Mouse (Mus musculus): ENCODE data around the gene Fbxw9. TPM values are rescaled to one million over a fixed set of nuclear protein-coding genes. Genes with fewer than 3 reads are reported as not detected.

Fbxw9 gene
- polyA plus RNA-seq, 1 experiment = 28.8 TPM

DNA sequence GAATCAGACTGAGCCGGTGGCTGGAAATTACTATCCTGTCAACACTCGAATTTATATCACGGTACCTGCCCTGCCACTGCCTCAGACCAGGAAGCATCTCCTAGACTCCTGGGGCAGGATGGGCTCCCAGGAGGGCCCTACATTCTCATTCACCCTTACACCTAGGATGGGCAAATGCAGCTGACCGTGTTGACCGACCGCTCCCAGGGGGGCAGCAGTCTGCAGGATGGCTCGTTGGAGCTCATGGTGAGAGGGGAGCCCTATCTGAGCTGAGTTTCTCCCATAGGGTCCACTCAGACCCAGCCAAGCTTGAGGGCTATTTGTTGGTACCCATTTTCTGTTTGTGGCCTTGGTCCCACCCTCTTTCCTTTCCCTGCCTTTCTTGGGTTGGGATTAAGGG, 35.7 kb downstream of the Fbxw9 start:
- TF ChIP-seq CTCF (IDR thresholded peaks at IDR 0.05; ENCODE audit: borderline replicate concordance, insufficient read depth, low read length) = no peak
- TF ChIP-seq POLR2A (IDR thresholded peaks at IDR 0.05; ENCODE audit: low read depth, low read length) = no peak
- no peak overlapping the region for H3K27ac ChIP-seq (ENCODE audit: insufficient read depth, low read length)
- no peak overlapping the region for H3K4me3 ChIP-seq (ENCODE audit: insufficient read depth, low read length)
- H3K4me1 ChIP-seq (ENCODE audit: control insufficient read depth, insufficient read depth, low read length) = no peaks in the 10 kb centered on the region

DNA sequence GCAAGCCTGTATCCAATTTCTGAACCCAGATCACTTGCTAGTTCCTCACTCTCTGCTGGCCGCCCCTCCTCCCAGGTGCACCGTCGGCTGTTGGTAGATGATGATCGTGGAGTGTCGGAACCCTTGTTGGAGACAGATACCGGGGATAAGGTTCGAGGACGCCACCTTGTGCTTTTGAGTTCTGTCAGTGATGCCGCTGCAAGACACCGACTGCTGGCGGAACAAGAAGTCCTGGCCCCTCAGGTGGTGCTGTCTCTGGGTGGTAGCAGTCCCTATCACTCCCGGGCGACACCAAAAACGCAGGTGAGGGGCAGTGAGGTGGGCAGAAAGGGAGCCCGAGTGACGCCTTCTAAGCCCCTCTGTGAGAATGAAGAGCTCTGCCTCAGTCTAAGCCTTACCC, 36.3 kb downstream of the Fbxw9 start:
- H3K4me3 ChIP-seq (ENCODE audit: insufficient read depth, low read length) = no peak overlapping the region
- no peak overlapping the region for H3K27ac ChIP-seq (ENCODE audit: insufficient read depth, low read length)
- H3K4me1 ChIP-seq (ENCODE audit: control insufficient read depth, insufficient read depth, low read length) = no peaks in the 10 kb centered on the region
- TF ChIP-seq POLR2A (IDR thresholded peaks at IDR 0.05; ENCODE audit: low read depth, low read length) = no peak
- no peak for TF ChIP-seq CTCF (IDR thresholded peaks at IDR 0.05; ENCODE audit: borderline replicate concordance, insufficient read depth, low read length)

DNA sequence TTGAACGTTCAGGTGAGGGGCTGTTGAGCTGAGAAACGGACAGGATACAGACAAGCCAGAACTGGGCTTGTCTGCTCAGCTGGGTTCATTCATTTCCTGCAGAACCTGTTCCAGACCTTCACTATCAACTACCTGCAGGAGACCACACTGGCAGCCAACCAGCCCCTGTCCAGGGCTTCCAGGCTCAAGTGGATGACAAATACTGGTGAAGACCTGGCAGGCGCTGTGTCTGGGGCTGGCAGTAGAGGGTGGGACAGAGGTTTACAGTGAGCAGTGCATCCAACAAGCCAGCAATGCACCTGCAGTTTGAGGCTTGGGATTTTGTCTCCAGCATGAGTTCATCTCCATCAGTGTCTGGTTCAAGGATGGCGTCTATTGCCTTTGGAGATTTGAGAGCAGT, 37.0 kb downstream of the Fbxw9 start:
- no peak overlapping the region for H3K4me3 ChIP-seq (ENCODE audit: insufficient read depth, low read length)
- no peak for TF ChIP-seq POLR2A (IDR thresholded peaks at IDR 0.05; ENCODE audit: low read depth, low read length)
- no peak for TF ChIP-seq CTCF (IDR thresholded peaks at IDR 0.05; ENCODE audit: borderline replicate concordance, insufficient read depth, low read length)

DNA sequence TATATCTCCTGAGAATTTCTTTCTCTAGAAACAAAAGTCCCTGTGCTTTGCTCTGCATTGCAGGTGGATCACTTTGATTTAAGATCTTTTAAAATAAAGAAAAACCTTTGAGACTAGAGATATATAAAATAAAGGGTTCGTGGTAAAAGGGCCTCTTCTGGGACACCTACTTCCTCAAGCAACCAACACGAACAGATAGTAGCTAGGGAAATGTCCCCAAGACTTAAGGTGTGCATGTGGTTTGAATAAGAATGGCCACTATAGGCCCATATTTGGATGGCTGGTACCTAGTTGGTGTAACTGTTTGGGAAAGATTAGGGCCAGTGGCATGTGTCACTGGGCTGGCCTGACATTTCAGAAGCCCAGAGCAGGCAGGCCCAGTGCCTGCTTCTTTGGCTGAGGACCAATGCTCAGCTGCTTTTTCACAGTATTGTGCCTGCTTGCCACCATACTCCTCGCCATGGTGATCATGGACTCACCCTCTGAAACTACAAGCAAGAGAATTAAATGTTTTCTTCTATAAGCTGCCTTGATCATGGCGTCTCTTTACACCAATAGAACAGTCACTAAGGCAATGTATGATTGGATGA, 40.3 kb downstream of the Fbxw9 start:
- Histone ChIP-seq H3K27ac (ENCODE audit: insufficient read depth, low read length) (no peak overlapping the region), H3K4me3 (ENCODE audit: insufficient read depth, low read length) (no peak overlapping the region), H3K4me1 (ENCODE audit: control insufficient read depth, insufficient read depth, low read length) (no peaks in the 10 kb centered on the region)
- no peak for TF ChIP-seq POLR2A (IDR thresholded peaks at IDR 0.05; ENCODE audit: low read depth, low read length)
- no peak for TF ChIP-seq CTCF (IDR thresholded peaks at IDR 0.05; ENCODE audit: borderline replicate concordance, insufficient read depth, low read length)

More for the DNA sequence above, 37.0 kb downstream of the Fbxw9 start:
- H3K27ac ChIP-seq (ENCODE audit: insufficient read depth, low read length) = no peak overlapping the region
- H3K4me1 ChIP-seq (ENCODE audit: control insufficient read depth, insufficient read depth, low read length) = no peaks in the 10 kb centered on the region

DNA sequence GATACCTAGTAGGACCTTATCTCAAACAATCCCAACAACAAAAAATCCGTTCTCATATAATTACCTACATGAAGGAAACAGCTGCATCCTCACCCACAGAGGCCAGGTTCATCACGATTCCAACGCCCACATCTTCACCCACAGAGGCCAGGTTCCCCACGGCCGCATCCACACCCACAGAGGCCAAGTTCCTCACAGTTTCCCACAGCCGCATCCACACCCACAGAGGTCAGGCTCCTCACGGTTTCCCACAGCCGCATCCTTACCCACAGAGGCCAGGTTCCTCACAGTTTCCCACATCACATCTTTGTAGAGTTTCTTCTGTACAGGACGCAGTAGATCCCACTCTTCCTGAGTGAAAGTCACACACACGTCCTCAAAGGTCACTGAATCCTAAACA, 53.4 kb downstream of the Fbxw9 start:
- no peak overlapping the region for H3K4me3 ChIP-seq (ENCODE audit: insufficient read depth, low read length)
- H3K4me1 ChIP-seq (ENCODE audit: control insufficient read depth, insufficient read depth, low read length) = no peaks in the 10 kb centered on the region
- H3K27ac ChIP-seq (ENCODE audit: insufficient read depth, low read length) = no peak overlapping the region
- TF ChIP-seq CTCF (IDR thresholded peaks at IDR 0.05; ENCODE audit: borderline replicate concordance, insufficient read depth, low read length) (no peak), POLR2A (IDR thresholded peaks at IDR 0.05; ENCODE audit: low read depth, low read length) (no peak)

DNA sequence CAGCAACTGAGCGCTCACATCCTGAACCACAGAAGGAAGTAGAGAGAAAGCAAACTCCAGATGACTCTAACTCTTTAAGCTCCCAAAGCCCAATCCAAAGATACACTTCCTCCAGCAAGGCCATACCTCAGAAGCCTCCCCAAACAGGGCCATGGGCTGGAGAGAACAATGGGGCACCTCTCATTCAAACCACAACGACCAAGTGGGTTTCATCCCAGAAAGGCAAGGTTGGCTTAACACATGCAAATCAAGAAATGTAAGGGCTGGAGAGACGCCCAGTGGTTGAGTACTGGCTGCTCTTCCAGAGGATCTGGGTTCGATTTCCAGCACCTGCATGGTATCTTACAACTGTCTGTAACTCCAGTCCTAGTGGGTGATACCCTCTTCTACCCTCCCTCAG, 55.6 kb downstream of the Fbxw9 start:
- no peak overlapping the region for H3K27ac ChIP-seq (ENCODE audit: insufficient read depth, low read length)
- H3K4me1 ChIP-seq (ENCODE audit: control insufficient read depth, insufficient read depth, low read length) = no peaks in the 10 kb centered on the region
- H3K4me3 ChIP-seq (ENCODE audit: insufficient read depth, low read length) = no peak overlapping the region
- TF ChIP-seq CTCF (IDR thresholded peaks at IDR 0.05; ENCODE audit: borderline replicate concordance, insufficient read depth, low read length) = no peak
- no peak for TF ChIP-seq POLR2A (IDR thresholded peaks at IDR 0.05; ENCODE audit: low read depth, low read length)

Other genes starting within 250 kb of the Fbxw9 start
- 2.0 and 2.3 TPM in 2 replicates for gene Dand5, start 237.2 kb upstream of the Fbxw9 start, polyA plus RNA-seq (2011; ENCODE audit: insufficient read length, low read depth, missing spikeins)
- gene Gadd45gip1, start 228.5 kb upstream of the Fbxw9 start, polyA plus RNA-seq (2011; ENCODE audit: insufficient read length, low read depth, missing spikeins) = 11.7 and 12.6 TPM in 2 replicates
- 57.6 and 61.7 TPM in 2 replicates for gene Rad23a, start 219.4 kb upstream of the Fbxw9 start, polyA plus RNA-seq (2011; ENCODE audit: insufficient read length, low read depth, missing spikeins)
- 1,122 and 1,201 TPM in 2 replicates for gene Calr, start 213.1 kb upstream of the Fbxw9 start, polyA plus RNA-seq (2011; ENCODE audit: insufficient read length, low read depth, missing spikeins)
- 41.0 and 43.5 TPM in 2 replicates for gene Farsa, start 203.1 kb upstream of the Fbxw9 start, polyA plus RNA-seq (2011; ENCODE audit: insufficient read length, low read depth, missing spikeins)
- 8.7 and 18.9 TPM in 2 replicates for gene Syce2, start 187.9 kb upstream of the Fbxw9 start, polyA plus RNA-seq (2011; ENCODE audit: insufficient read length, low read depth, missing spikeins)
- gene Gcdh, start 166.1 kb upstream of the Fbxw9 start, polyA plus RNA-seq (2011; ENCODE audit: insufficient read length, low read depth, missing spikeins) = 18.6 and 23.5 TPM in 2 replicates
- gene Klf1, start 158.1 kb upstream of the Fbxw9 start, polyA plus RNA-seq (2011; ENCODE audit: insufficient read length, low read depth, missing spikeins) = not detected in 2 replicates
- gene Dnase2a, start 151.5 kb upstream of the Fbxw9 start, polyA plus RNA-seq (2011; ENCODE audit: insufficient read length, low read depth, missing spikeins) = 17.2 and 19.7 TPM in 2 replicates
- not detected in 2 replicates for gene Mast1, start 122.7 kb upstream of the Fbxw9 start, polyA plus RNA-seq (2011; ENCODE audit: insufficient read length, low read depth, missing spikeins)
- gene Rtbdn, start 113.1 kb upstream of the Fbxw9 start, polyA plus RNA-seq (2011; ENCODE audit: insufficient read length, low read depth, missing spikeins) = not detected in 2 replicates
- gene Gm49661, start 90.6 kb upstream of the Fbxw9 start, polyA plus RNA-seq (2011; ENCODE audit: insufficient read length, low read depth, missing spikeins) = not detected in 2 replicates
- gene Prdx2, start 90.5 kb upstream of the Fbxw9 start, polyA plus RNA-seq (2011; ENCODE audit: insufficient read length, low read depth, missing spikeins) = 244 and 312 TPM in 2 replicates
- 27.9 and 30.7 TPM in 2 replicates for gene Rnaseh2a, start 90.3 kb upstream of the Fbxw9 start, polyA plus RNA-seq (2011; ENCODE audit: insufficient read length, low read depth, missing spikeins)
- 35.0 and 42.0 TPM in 2 replicates for gene Junb, start 81.3 kb upstream of the Fbxw9 start, polyA plus RNA-seq (2011; ENCODE audit: insufficient read length, low read depth, missing spikeins)
- gene Hook2, start 69.5 kb upstream of the Fbxw9 start, polyA plus RNA-seq (2011; ENCODE audit: insufficient read length, low read depth, missing spikeins) = 7.9 and 8.1 TPM in 2 replicates
- not detected in 2 replicates for gene Best2, start 45.5 kb upstream of the Fbxw9 start, polyA plus RNA-seq (2011; ENCODE audit: insufficient read length, low read depth, missing spikeins)
- gene Asna1, start 34.8 kb upstream of the Fbxw9 start, polyA plus RNA-seq (2011; ENCODE audit: insufficient read length, low read depth, missing spikeins) = 71.1 and 73.2 TPM in 2 replicates
- 108 and 117 TPM in 2 replicates for gene Trir, start 33.2 kb upstream of the Fbxw9 start, polyA plus RNA-seq (2011; ENCODE audit: insufficient read length, low read depth, missing spikeins)
- 106 and 120 TPM in 2 replicates for gene Tnpo2, start 23.1 kb upstream of the Fbxw9 start, polyA plus RNA-seq (2011; ENCODE audit: insufficient read length, low read depth, missing spikeins)
- not detected in 2 replicates for gene Gm5741, start 7.9 kb downstream of the Fbxw9 start, polyA plus RNA-seq (2011; ENCODE audit: insufficient read length, low read depth, missing spikeins)
- 36.1 and 36.7 TPM in 2 replicates for gene Dhps, start 11.7 kb downstream of the Fbxw9 start, polyA plus RNA-seq (2011; ENCODE audit: insufficient read length, low read depth, missing spikeins)
- 133 and 144 TPM in 2 replicates for gene Wdr83os, start 20.7 kb downstream of the Fbxw9 start, polyA plus RNA-seq (2011; ENCODE audit: insufficient read length, low read depth, missing spikeins)
- gene Wdr83, start 21.3 kb downstream of the Fbxw9 start, polyA plus RNA-seq (2011; ENCODE audit: insufficient read length, low read depth, missing spikeins) = 19.5 and 22.2 TPM in 2 replicates
- gene Man2b1, start 23.2 kb downstream of the Fbxw9 start, polyA plus RNA-seq (2011; ENCODE audit: insufficient read length, low read depth, missing spikeins) = 45.5 and 51.3 TPM in 2 replicates
- gene Zfp791, start 63.0 kb downstream of the Fbxw9 start, polyA plus RNA-seq (2011; ENCODE audit: insufficient read length, low read depth, missing spikeins) = 1.1 and 1.7 TPM in 2 replicates
- gene Cks1brt, start 91.9 kb downstream of the Fbxw9 start, polyA plus RNA-seq (2011; ENCODE audit: insufficient read length, low read depth, missing spikeins) = not detected in 2 replicates
- not detected in 2 replicates for gene Olfr371, start 165.9 kb downstream of the Fbxw9 start, polyA plus RNA-seq (2011; ENCODE audit: insufficient read length, low read depth, missing spikeins)
- 42.9 and 49.2 TPM in 2 replicates for gene Orc6, start 239.6 kb downstream of the Fbxw9 start, polyA plus RNA-seq (2011; ENCODE audit: insufficient read length, low read depth, missing spikeins)
- gene Vps35, start 239.7 kb downstream of the Fbxw9 start, polyA plus RNA-seq (2011; ENCODE audit: insufficient read length, low read depth, missing spikeins) = 151 and 153 TPM in 2 replicates

Data from embryonic fibroblast, embryonic 13.5 days (primary cell).